ENCODE assay signal across 8 mouse cellular contexts in genomic region chr2:9888913-9889650, GRCm38 (mm10). TPM values are rescaled to one million over a fixed set of nuclear protein-coding genes. Genes with fewer than 3 reads are reported as not detected.
A peak's percentile ranks its signal among the peaks of the same experiment; 100 is the strongest.
DNase-seq lines count a peak whose midpoint lies in the region; ATAC-seq and TF ChIP-seq lines count a peak whose summit lies in the region.

Gene 9230102O04Rik (minus strand): TSS chr2:9889540.

- H3K9me3 ChIP-seq in embryonic facial prominence, embryonic 11.5 days (replicated peaks; ENCODE audit: control insufficient read depth, low read length): no peaks in the 10 kb centered on the region
- no peaks in the 10 kb centered on the region for H3K9me3 ChIP-seq in hindbrain, postnatal 0 days (ENCODE audit: low read length)
- no peaks in the 10 kb centered on the region for H3K9me3 ChIP-seq in liver, embryonic 14.5 days (ENCODE audit: control insufficient read depth, low read length)

- WGBS in embryonic facial prominence, embryonic 11.5 days: under 1% methylated on average over 30 of the region's 30 CpGs
- under 1% methylated on average over 30 of the region's 30 CpGs for WGBS in hindbrain, postnatal 0 days
- under 1% methylated on average over 30 of the region's 30 CpGs for WGBS in liver, embryonic 14.5 days (ENCODE audit: insufficient replicate concordance)

- no peak for DNase-seq in layer of hippocampus, adult 2 months (ENCODE audit: low spot score in 2 of 2)
- DNase-seq in layer of hippocampus, postnatal 10 days (ENCODE audit: low spot score in 2 of 2): no peak
- DNase-seq in embryonic facial prominence, embryonic 11.5 days (ENCODE audit: low spot score): peak; percentile 60
- peak; percentile 60 for DNase-seq in hindbrain, postnatal 0 days (ENCODE audit: low spot score)
- no peak for DNase-seq in liver, embryonic 14.5 days (ENCODE audit: low read depth in 3 of 3, low spot score in 3 of 3)
- peak; percentile 61 for DNase-seq in retina, postnatal 1 day
- DNase-seq in left cerebral cortex, adult 9 months (ENCODE audit: low spot score in 2 of 2): no peak

- no peak for TF ChIP-seq EP300 in liver, embryonic 14.5 days (IDR thresholded peaks at IDR 0.05; ENCODE audit: low read depth)

- no peak within 1 kb of the TSS for H3K9ac ChIP-seq in embryonic facial prominence, embryonic 11.5 days (replicated peaks; ENCODE audit: low read length)
- H3K9ac ChIP-seq in hindbrain, postnatal 0 days (replicated peaks; ENCODE audit: low read length): no peak within 1 kb of the TSS
- no peak within 1 kb of the TSS for H3K9ac ChIP-seq in liver, embryonic 14.5 days (replicated peaks)

- no peaks in the 10 kb centered on the region for H3K36me3 ChIP-seq in embryonic facial prominence, embryonic 11.5 days (replicated peaks; ENCODE audit: control insufficient read depth, insufficient read depth, low read depth, low read length)
- no peaks in the 10 kb centered on the region for H3K36me3 ChIP-seq in hindbrain, postnatal 0 days (ENCODE audit: insufficient read depth, low read length)
- H3K36me3 ChIP-seq in liver, embryonic 14.5 days (replicated peaks; ENCODE audit: control insufficient read depth, insufficient read depth, low read depth): no peaks in the 10 kb centered on the region

- H3K4me1 ChIP-seq in embryonic facial prominence, embryonic 11.5 days (ENCODE audit: control insufficient read depth, insufficient read depth, low read length): no peaks in the 10 kb centered on the region
- no peaks in the 10 kb centered on the region for H3K4me1 ChIP-seq in hindbrain, postnatal 0 days (ENCODE audit: insufficient read depth, low read length)
- peaks cover 0 to 4% of the 10 kb centered on the region in 2 experiments; a peak in 2 of 4 replicates for H3K4me1 ChIP-seq in liver, embryonic 14.5 days (replicated peaks; ENCODE audit: control insufficient read depth in 2 of 2, insufficient read depth in 2 of 2, low read length in 1 of 2)

- H3K27me3 ChIP-seq in embryonic facial prominence, embryonic 11.5 days (ENCODE audit: control insufficient read depth, insufficient read depth, low read length): peaks cover 63% of the 10 kb centered on the region
- peaks cover 78% of the 10 kb centered on the region for H3K27me3 ChIP-seq in hindbrain, postnatal 0 days (ENCODE audit: insufficient read depth, low read length)
- peaks cover 94% of the 10 kb centered on the region for H3K27me3 ChIP-seq in liver, embryonic 14.5 days (ENCODE audit: control insufficient read depth, insufficient read depth, low read length)

- no peak within 1 kb of the TSS for H3K4me3 ChIP-seq in layer of hippocampus, adult 2 months
- H3K4me3 ChIP-seq in embryonic facial prominence, embryonic 11.5 days (ENCODE audit: low read depth, low read length): peak within 1 kb of the TSS; percentile 7; the same call in 1 of the 2 replicates
- H3K4me3 ChIP-seq in hindbrain, postnatal 0 days (ENCODE audit: low read length): peak within 1 kb of the TSS; percentile 20; the same call in 1 of the 2 replicates
- H3K4me3 ChIP-seq in liver, embryonic 14.5 days (ENCODE audit: insufficient read depth in 1 of 2, low read depth in 2 of 2, low read length in 2 of 2): peak within 1 kb of the TSS; percentile 25 to 56

- peak; percentile 62 for TF ChIP-seq CTCF in layer of hippocampus, adult 2 months (conservative IDR thresholded peaks at IDR 0.05)
- TF ChIP-seq CTCF in hindbrain, postnatal 0 days (IDR thresholded peaks at IDR 0.05; ENCODE audit: low read depth): peak; percentile 72
- TF ChIP-seq CTCF in liver, embryonic 14.5 days (IDR thresholded peaks at IDR 0.05; ENCODE audit: low read depth): peak; percentile 65

- peak within 1 kb of the TSS; percentile 30 for H3K4me2 ChIP-seq in embryonic facial prominence, embryonic 11.5 days (ENCODE audit: low read depth, low read length)
- peak within 1 kb of the TSS; percentile 33 for H3K4me2 ChIP-seq in hindbrain, postnatal 0 days (ENCODE audit: low read depth, low read length)
- peak within 1 kb of the TSS; percentile 61 for H3K4me2 ChIP-seq in liver, embryonic 14.5 days (ENCODE audit: low read depth)

- H3K27ac ChIP-seq in layer of hippocampus, adult 2 months: no peak within 1 kb of the TSS
- H3K27ac ChIP-seq in embryonic facial prominence, embryonic 11.5 days (replicated peaks; ENCODE audit: low read depth, low read length): no peak within 1 kb of the TSS
- H3K27ac ChIP-seq in hindbrain, postnatal 0 days: no peak within 1 kb of the TSS
- H3K27ac ChIP-seq in liver, embryonic 14.5 days: no peak within 1 kb of the TSS

- ATAC-seq in embryonic facial prominence, embryonic 11.5 days (replicated peaks; ENCODE audit: insufficient number of reproducible peaks, low FRiP score, low TSS enrichment, low read depth): 0 out of 2 replicates have a peak, but pooled peaks have one; percentile 64
- ATAC-seq in hindbrain, postnatal 0 days: peak; percentile 81
- ATAC-seq in liver, embryonic 14.5 days (ENCODE audit: insufficient read depth): peak; percentile 64
- ATAC-seq in erythroid progenitor cell, adult 5-6 weeks (replicated peaks; ENCODE audit: low FRiP score, poor library complexity, severe bottlenecking): no peak

RNA-seq across cellular contexts. Expression of gene 9230102O04Rik, which starts in this region (rescaled TPM):
- not detected for total RNA-seq in layer of hippocampus, adult 2 months (2021)
- not detected for total RNA-seq in layer of hippocampus, postnatal 10 days (2021)
- polyA plus RNA-seq in embryonic facial prominence, embryonic 11.5 days (2014; fragmentation: Nextera tagmentation; extraction: Ambion mirVana): 0.99 and 1.2 TPM in 2 replicates
- 1.5 TPM in 1 of 2 replicates, not detected in the other for total RNA-seq in hindbrain, postnatal 0 days (2014; rRNA removed)
- polyA plus RNA-seq in hindbrain, postnatal 0 days (2015; fragmentation: Nextera tagmentation; extraction: Ambion mirVana): 0.76 and 1.0 TPM in 2 replicates
- polyA plus RNA-seq in liver, embryonic 14.5 days (2012; rRNA removed): not detected in 2 replicates
- polyA plus RNA-seq in liver, embryonic 14.5 days (2014; fragmentation: Nextera tagmentation; extraction: Ambion mirVana): not detected in 2 replicates
- total RNA-seq in erythroid progenitor cell, adult 5-6 weeks (2015; ENCODE audit: low replicate concordance): not detected in 2 replicates
- not detected in 2 replicates for total RNA-seq in erythroid progenitor cell, adult 5-6 weeks (2017; ENCODE audit: low replicate concordance)

Comparison
In these comparisons a context has a peak if more than half of its experiments do, and no peak if none do; other contexts are left out.
1. Peak in ATAC-seq, H3K4me3 ChIP-seq and H3K4me2 ChIP-seq in liver, embryonic 14.5 days; RNA of the gene not detected or under 1 TPM.
2. DNase-seq: peak in embryonic facial prominence, embryonic 11.5 days (single experiment), hindbrain, postnatal 0 days (single experiment) and retina, postnatal 1 day (single experiment); none in layer of hippocampus, adult 2 months (0 of 2), layer of hippocampus, postnatal 10 days (0 of 2), liver, embryonic 14.5 days (0 of 3) and left cerebral cortex, adult 9 months (0 of 2).
3. Peak in every context shown above with its lines, with median percentiles within 50 percentile points of each other: CTCF ChIP-seq and H3K4me2 ChIP-seq.